Mouse (Mus musculus): Measurements from ENCODE around the gene Epor. TPM values are rescaled to one million over a fixed set of nuclear protein-coding genes. Genes with fewer than 3 reads are reported as not detected.

The Epor gene
- polyA plus RNA-seq, 1 experiment from 2014 or later, result 1.9 TPM

DNA sequence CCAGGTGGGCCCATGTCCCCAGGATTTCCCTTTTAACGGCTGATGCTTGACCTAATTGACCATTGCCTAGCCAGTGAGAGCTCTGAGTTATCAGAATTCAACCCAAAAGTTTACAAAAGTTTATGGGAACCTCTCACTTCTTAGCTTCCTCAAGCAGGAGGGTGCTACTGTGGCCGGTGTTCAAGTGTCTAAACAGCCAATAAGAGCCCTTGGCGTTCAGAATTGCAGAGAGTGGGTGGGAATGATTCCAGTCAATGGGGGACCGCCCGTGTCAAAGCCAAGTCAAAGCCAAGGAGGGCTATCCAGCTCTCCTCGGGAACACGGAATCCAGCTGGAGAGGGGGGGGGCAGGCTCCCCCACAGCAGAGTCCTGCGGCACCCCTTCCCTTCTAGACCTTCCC, 15.2 kb downstream of the Epor start:
- Histone ChIP-seq H3K9me3 (no peaks in the 10 kb centered on the region), H3K4me2 (no peak overlapping the region), H3K4me3 (no peak overlapping the region), H3K27me3 (no peaks in the 10 kb centered on the region), H3K4me1 (replicated peaks) (peaks cover 1% of the 10 kb centered on the region; the same call in 1 of the 2 replicates), H3K27ac (replicated peaks) (no peak overlapping the region), H3K36me3 (0 out of 2 replicates have a peak, but pooled peaks cover 9% of the 10 kb centered on the region), H3K9ac (no peak overlapping the region)
- ATAC-seq (ENCODE audit: low FRiP score, low read depth), result no peak
- 57% methylated on average over 8 of the region's 8 CpGs for WGBS

GRCm38 (mm10) chr9:21947540-21948130, 15.7 kb downstream of the Epor start:
- Histone ChIP-seq H3K27me3 (no peaks in the 10 kb centered on the region), H3K4me2 (no peak overlapping the region), H3K4me1 (replicated peaks) (no peaks in the 10 kb centered on the region), H3K9me3 (no peaks in the 10 kb centered on the region), H3K36me3 (0 out of 2 replicates have a peak, but pooled peaks cover 9% of the 10 kb centered on the region), H3K4me3 (no peak overlapping the region), H3K9ac (no peak overlapping the region), H3K27ac (replicated peaks) (no peak overlapping the region)
- whole genome bisulfite sequencing, result 11% methylated on average over 28 of the region's 28 CpGs
- no peak for ATAC-seq (ENCODE audit: low FRiP score, low read depth)

- no peak for ATAC-seq (ENCODE audit: low FRiP score, low read depth)
- no peak overlapping the region for H3K4me3 ChIP-seq
- no peak overlapping the region for H3K27ac ChIP-seq (replicated peaks)
- no peaks in the 10 kb centered on the region for H3K27me3 ChIP-seq
- no peak overlapping the region for H3K4me2 ChIP-seq
- 21% methylated on average over 23 of the region's 23 CpGs for WGBS
- peaks cover 2% of the 10 kb centered on the region for H3K4me1 ChIP-seq (replicated peaks)
- peaks cover 12% of the 10 kb centered on the region; the same call in 1 of the 2 replicates for H3K36me3 ChIP-seq
- H3K9me3 ChIP-seq, result no peaks in the 10 kb centered on the region
- no peak overlapping the region for H3K9ac ChIP-seq
Observed at GRCm38 (mm10) chr9:21944267-21944666, 19.0 kb downstream of the Epor start.

GRCm38 (mm10) chr9:21943638-21944037, 19.7 kb downstream of the Epor start:
- ATAC-seq (ENCODE audit: low FRiP score, low read depth), result no peak
- peaks cover 8% of the 10 kb centered on the region for H3K4me1 ChIP-seq (replicated peaks)
- 55% methylated on average over 12 of the region's 12 CpGs for WGBS
- no peak overlapping the region for H3K27ac ChIP-seq (replicated peaks)
- no peaks in the 10 kb centered on the region for H3K9me3 ChIP-seq
- no peak overlapping the region for H3K4me2 ChIP-seq
- no peak overlapping the region for H3K4me3 ChIP-seq
- H3K9ac ChIP-seq, result no peak overlapping the region
- no peaks in the 10 kb centered on the region for H3K27me3 ChIP-seq
- peaks cover 12% of the 10 kb centered on the region; the same call in 1 of the 2 replicates for H3K36me3 ChIP-seq

GRCm38 (mm10) chr9:21943046-21943445, 20.3 kb downstream of the Epor start:
- Histone ChIP-seq H3K27ac (replicated peaks) (no peak overlapping the region), H3K4me3 (no peak overlapping the region), H3K4me1 (replicated peaks) (peaks cover 14% of the 10 kb centered on the region), H3K27me3 (no peaks in the 10 kb centered on the region), H3K9ac (no peak overlapping the region), H3K9me3 (no peaks in the 10 kb centered on the region), H3K4me2 (no peak overlapping the region), H3K36me3 (peaks cover 12% of the 10 kb centered on the region; the same call in 1 of the 2 replicates)
- ATAC-seq (ENCODE audit: low FRiP score, low read depth), result no peak
- WGBS, result 77% methylated on average over 12 of the region's 12 CpGs

DNA sequence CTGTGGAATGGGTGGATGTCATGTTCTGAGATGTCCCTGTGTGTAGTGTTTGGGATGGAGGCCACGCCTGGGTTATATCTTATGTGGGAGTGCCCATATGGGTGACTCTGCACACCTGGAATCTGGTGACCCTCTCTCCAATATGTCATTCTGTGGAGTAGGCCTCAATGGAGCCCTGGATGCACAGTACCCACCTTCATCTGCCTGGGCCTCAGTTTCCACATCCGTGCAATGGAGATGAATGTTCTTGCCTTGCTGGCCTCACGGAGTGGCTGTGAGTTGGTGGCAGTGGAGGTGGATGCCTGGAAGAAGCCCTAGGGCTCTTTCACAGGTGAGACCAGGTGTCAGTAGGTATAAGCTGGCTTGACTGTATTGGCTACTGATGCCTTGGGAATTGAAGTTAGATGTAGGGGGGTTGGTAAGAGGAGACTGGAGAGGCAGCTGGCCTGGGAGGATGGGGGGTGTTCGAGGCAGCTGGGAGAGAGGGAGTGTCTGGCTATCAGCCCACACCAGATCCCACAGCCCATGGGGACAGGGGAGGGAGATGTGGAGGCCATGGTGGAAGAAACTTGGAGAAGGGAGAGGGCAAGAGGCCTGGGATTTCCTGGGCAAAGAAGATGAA, 25.0 kb downstream of the Epor start:
- Histone ChIP-seq H3K27me3 (no peaks in the 10 kb centered on the region), H3K4me2 (peak overlapping the region; percentile 64), H3K9me3 (no peaks in the 10 kb centered on the region), H3K27ac (replicated peaks) (peak overlapping the region; percentile 86; the same call in 1 of the 2 replicates), H3K9ac (no peak overlapping the region), H3K4me1 (replicated peaks) (peaks cover 27% of the 10 kb centered on the region), H3K4me3 (peak overlapping the region; percentile 59), H3K36me3 (peaks cover 3% of the 10 kb centered on the region; the same call in 1 of the 2 replicates)
- 81% methylated on average over 4 of the region's 4 CpGs for WGBS
- no peak; the same call in 1 of the 2 replicates for ATAC-seq (ENCODE audit: low FRiP score, low read depth)

DNA sequence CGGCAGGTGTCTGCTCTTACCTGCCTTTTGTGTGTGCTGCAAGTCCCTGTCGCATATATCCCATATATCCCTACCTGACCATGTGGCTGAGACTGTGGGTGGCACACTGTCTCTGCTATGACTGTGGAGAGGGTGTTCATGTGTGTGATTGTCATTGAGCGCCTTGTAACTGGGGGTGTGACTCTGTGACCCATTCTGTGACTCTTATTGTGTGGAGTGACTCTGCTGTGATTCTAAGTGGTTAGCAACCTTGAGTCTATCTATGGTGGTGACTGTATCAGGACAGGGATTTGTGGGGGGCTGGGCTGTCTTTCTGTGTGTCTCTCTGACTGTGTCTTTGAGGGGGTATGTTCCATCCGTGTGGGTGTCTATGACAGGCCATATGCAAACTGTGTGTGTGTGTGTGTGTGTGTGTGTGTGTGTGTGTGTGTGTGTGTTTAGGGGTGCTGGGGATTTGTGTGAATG, 25.6 kb downstream of the Epor start:
- H3K9me3 ChIP-seq, result no peaks in the 10 kb centered on the region
- peak overlapping the region; percentile 86; the same call in 1 of the 2 replicates for H3K27ac ChIP-seq (replicated peaks)
- H3K9ac ChIP-seq, result peak overlapping the region; percentile 67
- no peaks in the 10 kb centered on the region for H3K27me3 ChIP-seq
- H3K4me1 ChIP-seq (replicated peaks), result peaks cover 27% of the 10 kb centered on the region
- H3K4me3 ChIP-seq, result peak overlapping the region; percentile 59
- peak; percentile 14 for ATAC-seq (ENCODE audit: low FRiP score, low read depth)
- H3K36me3 ChIP-seq, result peaks cover 3% of the 10 kb centered on the region; the same call in 1 of the 2 replicates
- peak overlapping the region; percentile 64 for H3K4me2 ChIP-seq
- whole genome bisulfite sequencing, result 50% methylated on average over 4 of the region's 4 CpGs

- peak within 1 kb of the TSS; percentile 86 for H3K27ac ChIP-seq (replicated peaks)
- H3K4me2 ChIP-seq, result peak within 1 kb of the TSS; percentile 64
- no peaks in the 10 kb centered on the region; the same call in 1 of the 2 replicates for H3K36me3 ChIP-seq
- peak; percentile 96 for ATAC-seq (ENCODE audit: low FRiP score, low read depth)
- peaks cover 27% of the 10 kb centered on the region for H3K4me1 ChIP-seq (replicated peaks)
- under 1% methylated on average over 42 of the region's 43 CpGs for WGBS
- no peaks in the 10 kb centered on the region for H3K27me3 ChIP-seq
- H3K4me3 ChIP-seq, result peak within 1 kb of the TSS; percentile 59
- peak within 1 kb of the TSS; percentile 67 for H3K9ac ChIP-seq
- H3K9me3 ChIP-seq, result no peaks in the 10 kb centered on the region
Observed at GRCm38 (mm10) chr9:21936692-21937570, 26.4 kb downstream of the Epor start, which contains the start of gene Plppr2. Plppr2 (plus strand) TSS chr9:21937033.

- no peaks in the 10 kb centered on the region for H3K27me3 ChIP-seq
- no peak overlapping the region for H3K9ac ChIP-seq
- peaks cover 27% of the 10 kb centered on the region for H3K4me1 ChIP-seq (replicated peaks)
- H3K4me3 ChIP-seq, result no peak overlapping the region
- peak overlapping the region; percentile 86 for H3K27ac ChIP-seq (replicated peaks)
- H3K9me3 ChIP-seq, result no peaks in the 10 kb centered on the region
- no peak for ATAC-seq (ENCODE audit: low FRiP score, low read depth)
- no peaks in the 10 kb centered on the region; the same call in 1 of the 2 replicates for H3K36me3 ChIP-seq
- H3K4me2 ChIP-seq, result peak overlapping the region; percentile 64
- WGBS, result 91% methylated on average over 7 of the region's 7 CpGs
Observed at GRCm38 (mm10) chr9:21935466-21936131, 27.7 kb downstream of the Epor start.

GRCm38 (mm10) chr9:21934021-21934420, 29.3 kb downstream of the Epor start:
- 86% methylated on average over 12 of the region's 12 CpGs for WGBS
- H3K9me3 ChIP-seq, result no peaks in the 10 kb centered on the region
- H3K4me2 ChIP-seq, result no peak overlapping the region
- no peak overlapping the region for H3K9ac ChIP-seq
- H3K36me3 ChIP-seq, result no peaks in the 10 kb centered on the region
- H3K4me1 ChIP-seq (replicated peaks), result peaks cover 23% of the 10 kb centered on the region
- no peak for ATAC-seq (ENCODE audit: low FRiP score, low read depth)
- no peaks in the 10 kb centered on the region for H3K27me3 ChIP-seq
- H3K27ac ChIP-seq (replicated peaks), result no peak overlapping the region
- H3K4me3 ChIP-seq, result no peak overlapping the region

- Histone ChIP-seq H3K4me2 (no peak overlapping the region), H3K4me3 (no peak overlapping the region), H3K9me3 (no peaks in the 10 kb centered on the region), H3K4me1 (replicated peaks) (peaks cover 13% of the 10 kb centered on the region), H3K36me3 (no peaks in the 10 kb centered on the region), H3K27me3 (no peaks in the 10 kb centered on the region), H3K27ac (replicated peaks) (no peak overlapping the region), H3K9ac (no peak overlapping the region)
- 61% methylated on average over 12 of the region's 12 CpGs for WGBS
- ATAC-seq (ENCODE audit: low FRiP score, low read depth), result no peak
Observed at GRCm38 (mm10) chr9:21932445-21933137, 30.7 kb downstream of the Epor start.
